Mouse (Mus musculus) leukemia stem cell, adult 10-12 weeks (primary cell): Measurements from ENCODE around the gene Tnfsf9. TPM values are rescaled to one million over a fixed set of nuclear protein-coding genes. Genes with fewer than 3 reads are reported as not detected.

Source experiments
- polyA plus RNA-seq: library from polyadenylated mRNA; stranded (reverse); fragments of >175 nt; gene quantifications from 2 replicates; pipeline ENCODE4 v1.2.3, GENCODE M21; 2012; ENCODE audit warnings: low replicate concordance

The Tnfsf9 gene
- 0.18 and 0.27 TPM in 2 replicates for polyA plus RNA-seq

DNA sequence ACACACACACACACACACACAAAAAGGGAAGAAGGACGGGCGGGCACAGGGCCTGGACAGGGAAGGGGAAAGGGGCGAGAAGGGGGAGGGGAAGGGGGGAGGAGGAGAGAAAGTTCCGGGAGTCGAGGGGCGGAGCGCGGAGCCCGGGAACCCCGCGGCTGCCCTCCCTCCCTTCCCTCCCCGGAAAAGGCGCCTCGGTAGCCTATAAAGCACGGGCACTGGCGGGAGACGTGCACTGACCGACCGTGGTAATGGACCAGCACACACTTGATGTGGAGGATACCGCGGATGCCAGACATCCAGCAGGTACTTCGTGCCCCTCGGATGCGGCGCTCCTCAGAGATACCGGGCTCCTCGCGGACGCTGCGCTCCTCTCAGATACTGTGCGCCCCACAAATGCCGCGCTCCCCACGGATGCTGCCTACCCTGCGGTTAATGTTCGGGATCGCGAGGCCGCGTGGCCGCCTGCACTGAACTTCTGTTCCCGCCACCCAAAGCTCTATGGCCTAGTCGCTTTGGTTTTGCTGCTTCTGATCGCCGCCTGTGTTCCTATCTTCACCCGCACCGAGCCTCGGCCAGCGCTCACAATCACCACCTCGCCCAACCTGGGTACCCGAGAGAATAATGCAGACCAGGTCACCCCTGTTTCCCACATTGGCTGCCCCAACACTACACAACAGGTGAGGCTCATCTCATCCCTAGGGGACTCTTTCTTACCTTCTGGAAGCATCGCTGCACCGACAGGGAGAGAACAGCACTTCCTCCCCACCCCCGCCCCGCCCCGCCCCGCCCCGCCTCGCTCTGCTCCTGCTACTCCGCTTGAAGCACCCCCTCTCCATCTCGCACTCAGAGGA, at the start of gene Tnfsf9:
Gene Tnfsf9, plus strand, starts transcription at position 145 of the 854 bp plus-strand sequence.

DNA sequence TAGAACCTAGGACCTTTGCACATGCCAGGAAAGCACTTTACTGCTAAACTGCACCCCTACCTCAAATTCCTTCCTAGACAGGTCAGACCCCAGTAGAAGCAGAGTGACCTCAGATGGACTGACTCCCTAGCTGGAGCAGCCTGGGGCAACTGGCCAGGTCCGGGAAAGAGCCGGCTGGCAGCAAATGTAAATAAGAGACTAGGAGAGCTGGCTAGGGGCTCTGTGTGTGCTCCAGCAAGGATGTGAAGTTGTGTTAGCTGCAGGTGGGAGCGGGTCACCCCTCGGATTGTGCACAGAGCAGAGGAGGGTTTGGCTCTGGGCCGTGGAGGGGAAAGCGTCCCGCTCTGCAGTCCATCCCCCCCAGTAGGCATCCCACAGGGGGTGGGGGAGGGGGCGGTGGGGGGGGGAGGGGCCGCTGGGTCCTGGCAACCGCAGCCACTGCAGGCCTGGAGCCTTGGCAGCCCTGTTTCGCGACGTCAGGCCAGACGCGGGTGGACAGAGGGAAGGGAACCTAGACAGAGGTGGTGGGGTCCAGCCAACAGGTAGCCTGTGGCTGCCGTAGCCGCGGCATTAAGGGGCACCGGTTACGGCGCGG, 46.1 kb upstream of the Tnfsf9 start, which contains the start of gene Crb3:
Gene Crb3, plus strand, starts transcription at position 215 of the 595 bp plus-strand sequence.

DNA sequence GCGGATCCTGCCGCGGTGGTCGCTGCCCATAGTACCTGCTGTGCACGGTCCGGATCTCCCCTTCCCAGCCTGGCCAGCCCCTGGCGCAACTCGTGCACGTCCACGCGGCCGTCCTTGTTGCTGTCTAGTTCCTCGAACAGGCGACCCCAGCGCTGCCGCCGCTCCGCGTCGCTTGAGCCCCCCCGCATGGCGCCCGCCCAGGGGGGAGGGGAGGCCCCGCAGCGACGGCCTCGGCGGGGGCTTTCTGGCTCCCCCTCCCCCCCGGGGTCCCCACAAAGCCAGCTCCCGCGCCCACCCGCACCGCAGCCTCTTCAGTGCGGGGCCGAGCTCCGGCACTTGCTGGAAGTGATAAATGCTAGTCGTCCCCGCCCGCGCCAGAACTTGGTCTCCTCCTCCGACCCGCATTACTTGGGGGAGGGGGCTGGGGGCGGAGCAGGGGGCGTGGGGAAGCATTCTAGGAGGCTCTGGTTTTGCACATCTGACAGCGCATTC, 45.6 kb upstream of the Tnfsf9 start, which contains the start of gene Slc25a23:
Gene Slc25a23, minus strand, starts transcription at position 378 of the 492 bp plus-strand sequence.

GRCm38 (mm10) chr17:57078336-57078735, 26.8 kb upstream of the Tnfsf9 start, which contains the start of gene Dennd1c:
Dennd1c (minus strand) TSS chr17:57078514.

GRCm38 (mm10) chr17:57087049-57087832, 17.9 kb upstream of the Tnfsf9 start, which contains the start of gene Tubb4a:
Tubb4a (minus strand) TSS chr17:57087782.

GRCm38 (mm10) chr17:57148994-57149803, 44.1 kb downstream of the Tnfsf9 start, which contains the start of gene Cd70:
Cd70 (minus strand) TSS chr17:57149777.

Other genes with a start within 250 kb of the Tnfsf9 start
- not detected in 2 replicates for gene Acsbg2, start 230.9 kb upstream of the Tnfsf9 start, polyA plus RNA-seq
- not detected in 2 replicates for gene 1700061G19Rik, start 229.8 kb upstream of the Tnfsf9 start, polyA plus RNA-seq
- 120 and 136 TPM in 2 replicates for gene Mllt1, start 169.9 kb upstream of the Tnfsf9 start, polyA plus RNA-seq
- not detected in 2 replicates for gene Acer1, start 123.2 kb upstream of the Tnfsf9 start, polyA plus RNA-seq
- 77.6 and 206 TPM in 2 replicates for gene Clpp, start 115.0 kb upstream of the Tnfsf9 start, polyA plus RNA-seq
- gene Alkbh7, start 108.0 kb upstream of the Tnfsf9 start, polyA plus RNA-seq = 20.6 and 31.9 TPM in 2 replicates
- gene Pspn, start 105.3 kb upstream of the Tnfsf9 start, polyA plus RNA-seq = 2.3 and 3.1 TPM in 2 replicates
- 144 and 226 TPM in 2 replicates for gene Gtf2f1, start 94.0 kb upstream of the Tnfsf9 start, polyA plus RNA-seq
- gene Gm17949, start 93.9 kb upstream of the Tnfsf9 start, polyA plus RNA-seq = not detected in 2 replicates
- gene Khsrp, start 73.8 kb upstream of the Tnfsf9 start, polyA plus RNA-seq = 758 and 1,065 TPM in 2 replicates
- not detected in 2 replicates for gene Slc25a41, start 63.7 kb upstream of the Tnfsf9 start, polyA plus RNA-seq
- 5.3 and 6.2 TPM in 2 replicates for gene Crb3, start 46.2 kb upstream of the Tnfsf9 start, polyA plus RNA-seq
- gene Slc25a23, start 45.5 kb upstream of the Tnfsf9 start, polyA plus RNA-seq = 4.9 and 6.2 TPM in 2 replicates
- gene Dennd1c, start 26.8 kb upstream of the Tnfsf9 start, polyA plus RNA-seq = 25.4 and 34.0 TPM in 2 replicates
- 0.23 and 0.25 TPM in 2 replicates for gene Tubb4a, start 17.5 kb upstream of the Tnfsf9 start, polyA plus RNA-seq
- not detected in 2 replicates for gene Cd70, start 44.5 kb downstream of the Tnfsf9 start, polyA plus RNA-seq
- 0.85 and 0.98 TPM in 2 replicates for gene Tnfsf14, start 88.9 kb downstream of the Tnfsf9 start, polyA plus RNA-seq
- 1.6 and 2.3 TPM in 2 replicates for gene C3, start 122.8 kb downstream of the Tnfsf9 start, polyA plus RNA-seq
- 17.4 and 22.9 TPM in 2 replicates for gene Gpr108, start 143.1 kb downstream of the Tnfsf9 start, polyA plus RNA-seq
- gene Trip10, start 144.1 kb downstream of the Tnfsf9 start, polyA plus RNA-seq = 3.1 and 4.2 TPM in 2 replicates
- gene Vav1, start 173.8 kb downstream of the Tnfsf9 start, polyA plus RNA-seq = 10.7 and 13.5 TPM in 2 replicates